Mouse (Mus musculus) B cell, adult 2 months (primary cell): Measurements from ENCODE around the gene Mtnr1a.

Experiments
- DNase-seq, 2 experiments: peaks; one replicate each; pipeline ENCODE4 v3.0.0; 2022

Gene Mtnr1a

GRCm38 (mm10) chr8:45110064-45110812 lies 41.3 kb downstream of the Mtnr1a start:
- no peak for DNase-seq

DNA sequence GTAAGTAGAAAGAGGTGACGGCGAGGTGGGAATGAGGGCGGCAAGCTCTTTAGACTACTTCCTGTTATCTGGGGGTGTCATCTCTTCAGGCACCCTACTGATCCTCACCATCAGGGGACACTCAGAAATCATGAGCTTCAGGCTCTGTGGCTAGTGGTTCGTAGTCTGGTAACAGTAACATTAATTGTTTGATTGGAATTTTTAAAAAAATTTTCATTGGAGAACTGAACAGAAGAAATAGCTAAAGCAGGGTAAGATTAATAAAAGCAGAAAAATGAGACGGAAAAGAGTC lies 41.8 kb downstream of the Mtnr1a start:
- DNase-seq = no peak

DNA sequence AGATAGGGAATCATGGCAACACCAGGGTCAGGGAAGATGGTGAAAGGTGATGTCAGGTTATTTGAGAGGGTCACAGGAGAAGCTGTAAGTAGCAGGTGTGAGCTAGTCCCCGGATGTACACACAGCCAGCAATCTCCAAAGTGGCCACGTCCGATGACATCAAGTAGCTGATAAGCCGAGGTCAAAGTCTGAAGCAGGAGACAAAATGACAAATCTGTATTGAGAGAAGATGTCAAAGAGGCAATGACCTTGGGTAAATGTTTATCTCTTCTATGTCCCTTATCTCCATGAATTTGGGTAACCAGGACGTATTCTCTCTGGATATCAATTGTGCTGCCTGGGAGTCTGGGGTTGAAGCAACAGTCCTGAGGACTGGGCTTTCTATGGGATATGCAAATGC lies 42.9 kb downstream of the Mtnr1a start:
- no peak for DNase-seq

- DNase-seq = no peak
Observed at GRCm38 (mm10) chr8:45117588-45117987, 48.7 kb downstream of the Mtnr1a start.

GRCm38 (mm10) chr8:45125680-45126079 lies 56.7 kb downstream of the Mtnr1a start:
- DNase-seq = no peak
